Mouse (Mus musculus): ENCODE measurements at regions not wholly inside any gene's neighbourhood (a gene's known extent, or its start where the extent isn't known, plus 50 kb on each side); places are given as distances from the start of the nearest gene placed in this dataset.
"Not testable (repeated sequence)": the region's sequence is repeated elsewhere in the genome, so short reads cannot be mapped to it uniquely, and the experiment has no call there.

DNA sequence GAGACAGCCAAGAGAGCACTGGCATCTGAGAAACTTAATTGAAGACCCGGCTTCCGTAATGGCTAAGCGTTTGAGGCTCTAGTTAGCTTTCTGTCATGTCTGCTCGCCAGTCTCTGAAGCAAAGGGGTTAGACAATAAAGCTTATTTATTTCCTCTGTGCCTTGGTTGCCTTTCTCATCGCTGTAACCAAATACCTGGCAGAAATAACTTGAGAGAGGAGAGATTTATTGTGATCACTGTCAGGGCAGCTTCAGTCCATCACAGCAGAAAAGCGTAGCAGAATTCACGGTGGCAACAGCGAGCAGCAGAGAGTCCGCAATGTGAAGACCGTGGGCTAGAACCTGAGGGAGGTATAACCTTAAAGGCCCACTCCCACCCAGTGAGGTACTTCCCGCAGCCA is 174.2 kb upstream of the Cdkn3 start:
- no peak for DNase-seq

DNA sequence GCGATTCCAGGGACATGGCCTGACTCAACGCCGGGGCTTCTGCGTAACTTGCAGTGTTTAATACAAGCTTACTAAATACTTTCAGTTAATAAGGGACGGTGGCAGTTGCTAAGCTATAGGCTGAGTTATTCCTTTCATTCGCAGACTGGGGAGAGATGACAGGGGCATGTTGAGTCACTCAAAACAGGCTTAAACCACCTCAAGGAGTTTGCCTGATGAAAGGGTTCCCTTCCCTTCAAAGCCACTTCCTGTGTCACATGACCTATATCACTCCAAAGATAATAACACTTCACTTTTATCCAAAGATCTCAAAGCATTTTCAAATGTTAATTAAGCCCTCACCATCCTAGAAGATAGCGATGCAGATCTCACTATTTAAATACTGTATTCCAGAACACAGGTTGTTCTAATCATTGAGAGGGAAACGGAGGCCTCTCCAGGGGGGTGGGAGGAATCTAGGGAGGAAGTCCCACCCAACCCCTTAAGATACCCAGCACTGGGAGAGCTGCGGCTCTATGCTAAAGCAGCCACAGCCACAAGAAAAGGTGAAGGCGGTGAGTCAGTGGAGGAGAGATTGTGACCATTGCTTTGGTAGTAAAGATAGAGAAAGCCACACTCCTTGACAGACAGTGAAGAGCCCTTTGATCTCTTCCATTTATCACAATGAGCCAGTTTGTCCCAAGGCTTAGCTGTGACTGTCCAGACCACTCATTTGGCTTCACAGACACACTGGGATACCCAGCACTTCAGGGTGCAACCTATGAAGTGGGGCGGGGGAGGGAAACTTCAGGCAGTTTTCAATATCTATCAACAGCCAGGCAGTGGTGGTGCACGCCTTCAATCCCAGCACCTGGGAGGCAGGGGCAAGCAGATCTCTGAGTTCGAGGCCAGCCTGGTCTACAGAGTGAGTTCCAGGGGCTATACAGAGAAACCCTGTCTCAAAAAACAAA is 182.0 kb upstream of the Cdkn3 start:
- no peak for DNase-seq

DNA sequence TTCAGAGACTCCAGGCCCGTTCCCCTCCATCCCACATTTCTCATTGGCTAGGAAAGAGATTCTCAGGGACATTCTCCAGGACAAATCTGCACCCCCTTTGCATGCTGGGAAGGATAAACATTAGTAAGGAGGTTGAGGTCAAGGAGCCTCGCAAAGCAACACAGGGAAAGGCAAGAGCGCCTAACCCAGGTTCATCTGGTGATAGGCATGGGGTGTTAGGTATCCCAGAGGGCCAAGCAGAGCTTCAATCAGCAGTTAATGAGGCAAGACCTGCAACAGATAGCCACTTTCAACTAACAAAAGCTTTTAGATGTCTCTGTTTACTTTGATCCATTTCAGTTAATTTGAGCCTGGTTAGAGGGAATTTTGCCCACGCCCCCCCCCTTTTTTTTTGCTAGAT is 184.5 kb upstream of the Cdkn3 start:
- DNase-seq: no peak

DNA sequence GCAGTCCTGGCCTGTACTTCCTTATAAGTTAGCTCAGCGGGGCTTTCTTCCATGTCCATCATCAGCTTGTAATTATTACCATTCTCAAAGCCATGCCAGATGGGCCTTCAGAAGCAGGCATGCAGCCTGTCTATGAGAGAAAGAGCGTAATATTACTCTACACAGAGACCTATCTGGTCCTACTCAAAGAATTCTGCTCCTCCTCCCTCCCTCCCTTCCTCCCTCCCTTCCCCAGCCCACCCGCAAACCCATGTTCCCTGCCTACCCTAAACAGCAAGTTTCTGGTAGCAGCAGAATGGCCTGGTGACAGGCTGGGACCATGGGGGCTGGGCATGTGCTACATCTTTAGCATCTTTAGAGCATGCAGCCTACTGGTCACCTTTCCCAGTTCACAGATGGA is 184.9 kb upstream of the Cdkn3 start:
- DNase-seq: no peak

DNA sequence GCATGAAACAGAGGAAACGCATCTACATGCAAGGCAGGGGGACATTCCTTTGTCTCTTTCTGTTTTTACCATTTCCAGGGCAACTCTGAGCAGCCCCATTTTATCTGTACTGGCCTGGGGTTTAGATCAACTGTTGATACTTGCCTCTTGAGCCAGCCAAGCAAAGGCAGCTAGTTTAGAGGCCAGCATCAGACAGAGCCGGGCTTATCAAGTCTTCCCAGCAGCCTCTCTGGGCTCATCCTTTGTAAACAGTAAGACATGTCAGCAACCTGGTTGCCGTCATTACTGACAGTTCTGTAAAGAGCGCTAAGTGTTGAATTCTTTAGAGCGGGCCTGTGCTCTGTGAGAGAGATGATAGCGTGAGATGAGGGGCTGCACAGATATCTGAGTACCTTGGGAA is 182.9 kb upstream of the Bmp4 start:
- DNase-seq: no peak

DNA sequence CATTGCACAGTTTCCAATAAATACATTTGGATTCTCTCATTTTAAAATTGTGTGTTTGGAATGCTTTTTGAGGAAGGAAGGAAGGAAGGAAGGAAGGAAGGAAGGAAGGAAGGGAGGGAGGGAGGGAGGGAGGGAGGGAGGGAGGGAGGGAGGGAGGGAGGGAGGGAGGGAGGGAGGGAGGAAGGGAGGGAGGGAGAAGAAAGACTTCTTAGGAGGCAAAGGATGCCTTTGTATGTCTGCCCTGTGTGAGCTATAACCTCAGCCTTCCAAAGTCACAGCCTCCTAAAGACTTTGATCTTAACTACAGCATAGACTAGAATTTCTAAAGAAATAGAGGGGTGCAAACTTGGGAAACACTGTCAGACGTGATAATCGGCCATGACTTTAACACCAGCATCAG is 182.5 kb upstream of the Bmp4 start:
- DNase-seq: not testable (repeated sequence)

DNA sequence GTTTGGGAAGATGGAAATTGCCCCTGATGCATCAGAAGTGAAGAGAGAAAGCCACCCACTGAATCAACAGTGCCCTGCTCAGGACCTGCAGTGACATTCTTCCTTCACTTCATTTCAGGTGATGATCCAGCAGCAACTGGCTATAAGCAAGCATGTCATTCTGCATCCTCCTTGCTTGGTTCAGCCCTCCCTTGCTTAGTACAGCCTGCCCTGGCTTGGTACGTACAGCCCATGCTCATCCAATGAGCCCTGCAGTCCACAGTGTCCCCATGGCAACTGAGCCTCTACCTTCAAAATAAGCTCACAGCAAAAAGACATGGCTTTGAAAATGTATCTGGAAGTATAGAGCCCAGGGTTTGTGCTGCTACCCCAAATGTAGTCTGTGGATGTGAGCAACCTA is 181.4 kb upstream of the Bmp4 start:
- no peak for DNase-seq

DNA sequence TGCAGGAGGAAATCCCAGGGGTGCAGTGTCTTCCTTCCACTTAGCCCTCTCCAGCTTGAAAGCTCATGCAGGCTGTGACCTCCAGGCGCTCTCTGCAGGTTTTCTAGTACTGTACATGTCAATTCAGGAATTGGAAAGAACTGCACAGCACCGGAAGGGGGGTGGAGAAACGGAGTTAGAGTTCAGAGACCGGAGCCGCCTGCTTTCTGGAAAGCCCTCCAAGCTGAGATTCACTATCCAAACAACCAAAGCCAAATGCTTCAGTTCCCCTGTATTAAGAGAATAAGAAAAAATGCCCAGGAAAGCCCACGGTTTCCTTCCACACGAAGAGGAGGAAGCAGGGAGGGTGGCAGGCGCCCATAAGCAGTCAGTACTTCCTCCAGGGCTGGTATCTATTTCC is 178.8 kb upstream of the Bmp4 start:
- no peak for DNase-seq

DNA sequence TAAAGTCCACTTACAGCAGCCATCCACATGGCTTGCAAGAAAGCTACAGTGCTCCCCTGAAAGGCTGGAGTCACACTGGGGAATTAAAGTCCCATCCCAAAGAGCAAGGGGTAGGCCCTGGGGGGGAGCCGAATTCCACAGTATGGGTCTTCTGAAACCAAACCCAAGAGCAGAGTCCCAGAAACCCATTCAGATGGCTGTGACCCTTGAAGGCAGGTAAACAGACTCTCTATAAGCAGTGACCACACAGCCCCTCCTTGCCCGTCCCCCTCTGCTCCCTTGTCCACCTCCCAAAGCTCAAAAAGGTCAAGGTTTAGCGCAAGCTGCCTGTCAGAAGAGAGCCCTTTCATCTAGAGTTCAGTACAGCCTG is 176.9 kb upstream of the Bmp4 start:
- no peak for DNase-seq

DNA sequence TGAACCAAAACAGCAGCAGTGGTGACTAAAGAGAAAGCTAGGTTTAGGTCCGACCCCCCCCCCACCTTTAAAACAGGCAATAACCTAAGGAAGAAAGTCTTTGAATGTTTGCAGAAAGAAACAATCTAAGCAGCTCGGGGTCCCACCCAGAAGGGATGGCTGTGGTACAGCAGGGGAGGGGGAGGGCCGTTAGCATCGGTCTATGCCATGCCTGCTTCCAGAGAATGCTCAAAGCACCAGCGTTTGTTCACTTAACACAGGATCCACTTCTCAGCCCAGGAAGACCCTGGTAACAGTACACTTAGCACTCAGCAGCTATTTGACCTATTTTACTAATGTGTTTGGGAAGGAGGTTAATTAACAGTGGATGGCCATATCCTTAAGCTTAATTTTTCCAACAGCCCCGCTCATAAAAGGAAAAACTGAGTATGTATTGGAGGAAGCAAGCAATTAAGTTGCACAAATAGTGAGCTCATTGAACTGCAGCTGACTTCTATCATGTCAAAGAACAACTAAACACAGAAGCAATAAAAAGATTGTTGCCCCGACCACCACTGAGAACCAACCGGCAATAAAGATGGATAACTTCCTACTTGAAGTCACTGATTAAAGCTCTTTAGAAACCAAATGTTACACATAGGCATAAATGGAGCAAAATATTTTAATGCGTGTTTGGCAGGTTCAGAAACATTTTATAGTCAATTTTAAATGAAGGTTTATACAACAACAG is 176.4 kb upstream of the Bmp4 start:
- DNase-seq: no peak

DNA sequence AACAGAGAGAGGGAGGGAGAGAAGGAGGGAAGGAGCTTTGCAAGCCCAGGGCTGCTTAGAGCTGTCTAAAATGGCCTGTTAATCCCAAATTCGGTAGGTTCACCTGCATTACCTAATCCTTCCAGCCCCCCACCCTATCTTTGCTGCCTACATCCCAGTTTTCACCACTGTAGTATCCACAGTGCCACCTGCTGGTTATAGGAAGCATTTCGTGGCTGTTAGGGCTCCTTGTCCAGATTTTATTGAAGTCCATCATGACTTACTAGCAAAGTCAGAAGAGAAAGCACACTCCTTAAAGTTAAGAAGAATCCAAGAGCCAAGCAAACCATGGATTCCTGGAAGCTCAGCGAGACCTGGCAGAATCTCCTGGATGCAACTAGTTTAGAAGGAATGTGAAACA is 174.5 kb upstream of the Bmp4 start:
- DNase-seq: peak; percentile 29

DNA sequence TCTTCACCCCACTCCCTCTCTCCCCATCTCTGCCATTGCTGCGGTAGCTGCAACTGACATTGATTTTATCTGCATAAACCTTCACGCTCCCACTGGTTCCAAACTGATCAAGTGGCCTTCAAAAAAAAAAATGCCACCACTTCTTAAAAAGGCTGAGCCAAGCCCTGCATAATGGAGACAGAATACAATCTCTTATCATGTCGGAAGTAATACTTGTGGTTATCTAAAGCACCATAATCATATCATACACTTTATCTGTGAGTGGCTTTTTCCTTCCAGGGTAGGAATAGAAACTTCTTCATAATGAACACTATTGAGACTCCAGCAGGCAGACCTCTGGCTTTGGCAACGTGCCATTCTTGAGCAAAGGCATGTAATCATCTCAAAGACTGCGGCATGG is 171.5 kb upstream of the Bmp4 start:
- DNase-seq: no peak

DNA sequence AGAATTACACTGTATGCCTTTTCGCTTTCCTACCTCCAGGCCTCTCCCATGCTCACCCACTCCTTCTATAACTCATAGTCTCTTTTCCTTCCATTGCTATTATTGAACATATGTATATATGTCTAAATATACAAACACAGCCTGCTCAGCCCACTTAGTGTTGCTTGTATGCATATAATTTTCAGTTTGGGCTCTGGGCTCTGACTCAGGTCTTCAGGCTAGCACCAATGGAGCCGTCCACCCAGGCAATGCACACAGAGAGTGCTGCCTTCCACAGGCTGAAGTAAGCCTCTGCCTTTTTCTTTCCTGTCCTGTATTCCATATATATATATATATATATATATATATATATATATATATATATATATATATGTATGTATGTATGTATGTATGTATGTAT is 162.8 kb upstream of the Bmp4 start:
- peak; percentile 13 for DNase-seq

DNA sequence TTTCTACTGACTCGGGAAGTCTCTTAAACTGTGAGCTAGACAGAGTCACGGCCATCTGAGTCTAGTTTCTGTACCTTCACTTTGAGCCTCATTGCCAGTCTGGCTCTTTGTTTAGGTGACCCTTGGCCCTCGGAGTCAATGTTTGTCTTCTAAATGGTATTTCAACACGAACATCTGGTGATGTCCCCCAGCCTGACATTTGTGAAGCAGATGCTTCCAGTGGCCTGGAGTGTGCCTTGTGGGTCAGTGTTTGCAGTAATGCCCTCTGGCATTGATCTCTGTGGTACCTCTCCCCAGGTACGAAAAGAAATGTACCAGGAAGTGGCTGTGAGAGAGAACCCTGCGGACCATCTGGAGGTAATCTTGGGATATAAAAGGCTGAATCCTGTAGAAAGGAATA is 155.7 kb upstream of the Bmp4 start:
- DNase-seq: no peak

DNA sequence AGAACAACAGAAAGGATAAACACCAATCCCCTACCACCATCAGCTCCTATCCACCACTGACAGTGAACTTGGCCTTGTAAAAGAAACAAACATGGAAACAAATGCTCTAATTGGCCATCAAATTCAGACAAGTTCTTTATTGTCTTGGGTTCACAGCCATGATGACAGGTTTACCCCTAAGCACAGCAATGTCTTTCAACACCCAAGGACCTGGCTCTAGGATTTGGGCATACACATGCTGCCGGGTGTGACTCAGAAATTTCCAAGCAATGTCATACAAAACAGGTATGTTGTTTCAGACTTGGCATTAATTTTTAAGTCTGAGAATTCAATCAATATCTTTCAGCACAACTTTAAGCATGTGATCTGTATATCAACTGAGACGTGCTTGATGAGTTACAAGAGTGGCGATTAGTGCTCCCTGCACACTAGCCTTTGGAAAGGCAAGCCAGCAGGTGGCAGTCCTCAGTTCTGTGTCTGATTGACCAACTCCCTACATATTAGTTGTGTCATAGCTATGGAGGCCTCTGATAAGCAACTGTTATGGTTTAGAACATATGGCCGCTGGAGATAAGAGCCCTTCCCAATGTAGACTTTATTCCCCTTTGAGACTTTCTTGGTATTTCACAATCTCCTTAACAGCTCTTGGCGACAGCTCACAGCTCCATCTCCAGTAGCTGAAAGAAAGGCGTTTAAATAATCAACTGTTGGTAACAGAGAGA is 149.2 kb upstream of the Bmp4 start:
- DNase-seq: no peak

DNA sequence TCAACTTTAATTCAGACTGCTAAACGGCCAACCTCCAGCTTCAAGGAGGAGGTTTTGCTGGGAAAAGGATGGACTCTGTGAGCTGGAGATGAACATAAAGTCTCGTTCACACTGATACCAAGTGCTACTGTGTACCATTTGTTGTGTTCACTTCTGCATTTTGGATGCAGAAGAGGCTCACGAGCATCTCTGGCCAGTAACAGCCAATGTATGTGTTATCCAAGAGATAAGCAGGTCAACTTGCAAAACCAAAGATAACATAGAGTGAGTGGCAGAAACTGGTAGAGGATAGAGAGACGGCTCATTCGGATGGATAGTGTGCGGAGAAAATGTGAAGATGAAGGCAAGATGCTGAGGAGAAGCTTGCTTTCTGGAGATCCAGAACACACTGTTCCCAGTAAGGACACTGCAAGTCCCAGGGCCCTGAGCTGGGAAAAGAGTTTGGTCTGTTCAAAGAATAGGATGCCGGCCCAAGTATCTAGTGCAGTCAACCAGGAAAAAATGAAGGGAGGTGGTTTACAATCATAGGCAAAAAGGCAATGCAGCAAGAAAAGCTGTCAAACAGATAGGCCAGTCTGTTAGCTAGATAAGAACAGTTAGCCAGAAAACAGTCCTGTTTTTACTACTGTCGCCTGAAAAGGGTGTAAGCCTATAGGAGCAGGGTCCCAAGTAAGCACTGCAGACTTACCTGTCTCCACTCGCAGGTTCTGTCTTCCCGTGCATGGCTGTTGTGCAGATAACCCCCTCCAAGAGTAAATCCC is 145.7 kb upstream of the Bmp4 start:
- no peak for DNase-seq

DNA sequence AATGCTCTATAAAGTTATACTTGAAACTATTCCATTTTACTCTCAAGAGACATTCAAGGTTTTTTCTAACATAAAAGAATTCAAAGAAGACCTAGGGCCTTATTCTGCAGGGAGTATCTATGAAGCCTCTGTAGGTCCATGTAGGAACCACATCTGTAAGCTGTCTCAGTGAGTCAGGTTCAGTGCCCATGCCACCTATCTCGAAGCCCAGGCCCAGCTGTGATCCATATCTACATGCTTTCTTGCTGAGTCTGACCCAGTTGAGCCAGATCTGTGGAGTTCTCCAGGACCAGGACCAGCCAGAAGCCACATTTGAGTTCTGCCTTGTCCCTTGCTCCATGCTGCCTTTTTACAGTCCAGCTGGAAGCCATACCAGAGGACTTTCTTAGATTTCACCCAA is 142.2 kb upstream of the Bmp4 start:
- DNase-seq: no peak

DNA sequence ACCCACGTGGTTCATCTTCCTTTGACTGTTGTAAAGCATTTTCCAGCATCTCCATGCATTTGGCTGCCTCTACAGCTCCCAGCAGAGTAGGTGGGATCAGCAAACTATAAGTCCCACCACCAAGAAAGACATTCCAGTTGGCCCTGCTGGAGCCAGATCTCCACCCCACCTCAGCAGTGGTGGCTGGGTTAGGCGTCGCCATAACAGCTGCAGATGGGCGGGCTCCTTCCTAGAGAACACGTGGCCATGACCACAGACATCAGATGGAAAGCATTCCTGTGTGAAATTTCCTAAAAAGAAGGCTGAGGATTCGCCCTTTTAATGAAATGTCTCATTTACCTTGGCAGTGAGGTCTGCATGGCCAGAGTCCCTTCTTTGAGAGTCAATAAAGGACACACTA is 140.0 kb upstream of the Bmp4 start:
- DNase-seq: no peak

DNA sequence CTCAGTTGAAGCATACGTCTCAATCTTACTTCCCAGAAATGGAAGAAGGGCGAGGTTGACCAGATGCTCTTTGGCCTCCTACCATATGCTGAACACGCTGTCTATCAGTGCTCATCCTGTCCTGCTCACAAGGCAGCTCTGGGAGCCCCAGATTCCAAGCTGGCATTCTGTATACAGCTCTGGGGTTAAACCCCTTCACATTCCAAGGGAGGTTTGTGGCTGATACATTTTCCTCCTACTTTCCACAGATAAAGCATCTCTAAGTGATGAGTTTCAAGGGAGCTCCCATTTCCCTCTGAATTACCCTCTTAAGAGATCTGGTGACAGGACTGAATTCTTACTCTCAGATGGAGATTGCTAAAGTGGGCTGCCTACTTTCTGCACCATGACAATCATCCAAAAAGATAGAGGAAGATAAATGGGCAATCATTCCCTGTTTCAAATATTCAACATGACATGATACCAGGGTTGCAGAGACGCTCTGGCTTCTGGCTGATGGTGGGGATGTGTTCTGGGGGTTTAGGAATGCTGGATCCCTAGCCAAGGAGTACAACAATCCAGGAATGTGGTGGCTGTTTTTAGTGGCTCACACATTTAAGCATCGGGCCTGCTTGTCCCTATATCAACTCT is 138.7 kb upstream of the Bmp4 start:
- DNase-seq: no peak

DNA sequence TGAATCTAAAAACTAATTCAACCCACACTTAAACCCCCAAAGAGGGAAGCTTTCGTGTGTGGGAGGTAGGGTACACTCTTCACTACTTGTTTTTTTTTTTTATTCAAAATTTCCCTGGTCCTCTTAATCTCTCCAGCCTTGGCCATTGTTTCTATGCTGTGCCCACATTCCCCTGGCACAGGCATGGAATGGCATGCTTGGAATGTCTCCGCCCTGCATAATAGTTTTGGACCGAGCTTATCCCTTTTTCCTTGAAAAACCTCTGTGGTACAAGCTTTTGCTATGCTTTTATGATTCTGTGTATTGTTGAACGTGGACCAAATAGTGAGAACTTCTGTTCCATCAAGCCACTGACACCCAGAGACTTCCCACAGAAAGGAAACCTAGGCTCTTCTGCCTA is 126.8 kb upstream of the Bmp4 start:
- DNase-seq: no peak

DNA sequence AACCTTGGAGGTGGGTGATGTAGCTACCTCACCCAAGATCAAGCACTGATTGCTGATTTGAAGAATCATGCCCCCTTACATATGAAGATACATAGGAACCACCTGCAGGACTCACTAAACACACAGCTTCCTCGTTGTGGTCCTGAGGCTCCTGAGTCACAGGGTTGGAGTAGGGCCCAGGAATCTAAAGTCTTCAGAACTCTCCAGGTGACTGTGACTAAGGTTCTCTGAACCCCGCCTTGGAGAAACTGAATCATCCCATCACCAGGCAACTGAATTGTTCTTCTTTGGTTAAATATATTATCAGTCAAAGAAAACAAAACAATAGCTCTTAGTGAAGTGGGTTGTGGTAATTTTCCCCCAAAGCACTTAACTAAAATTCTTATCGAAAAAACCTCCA is 125.8 kb upstream of the Bmp4 start:
- no peak for DNase-seq

DNA sequence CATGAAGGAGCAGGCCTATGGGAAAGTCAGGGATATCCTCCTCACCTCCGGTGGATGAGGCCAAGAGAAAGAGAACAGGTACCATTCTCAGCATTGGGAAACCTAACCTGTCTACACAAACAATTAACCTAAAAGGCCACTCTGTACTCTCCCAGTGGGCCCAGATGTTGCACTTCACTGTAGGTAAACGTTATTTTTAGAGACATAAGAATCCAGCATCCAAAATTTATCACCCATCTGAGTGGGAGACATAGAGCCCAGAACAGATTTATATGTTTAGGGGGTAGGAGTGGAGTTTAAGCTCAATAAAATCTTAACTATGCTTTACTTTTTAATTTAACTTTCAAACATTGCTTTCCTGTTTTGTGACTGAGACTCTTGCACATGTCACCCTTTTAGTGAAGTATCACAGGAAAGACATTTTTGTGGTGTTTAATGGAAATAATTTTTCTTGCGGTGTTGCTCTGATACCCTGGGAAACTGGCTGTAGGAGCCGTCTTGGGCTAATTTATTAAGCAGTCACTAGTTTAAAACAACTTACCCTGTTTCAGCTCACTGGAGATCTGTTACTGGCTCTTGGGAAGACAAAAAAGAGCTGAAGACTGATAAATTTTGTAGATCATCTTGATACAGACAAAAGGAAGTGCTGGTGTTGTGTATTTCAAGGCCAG is 123.9 kb upstream of the Bmp4 start:
- DNase-seq: no peak
